Mouse (Mus musculus): ENCODE results near the gene Igf2bp2.

- TF ChIP-seq CTCF (IDR thresholded peaks at IDR 0.05; ENCODE audit: control insufficient read depth, insufficient read depth, low read length) (no peak), POLR2A (IDR thresholded peaks at IDR 0.05; ENCODE audit: borderline replicate concordance, control insufficient read depth, low read depth, low read length) (no peak)
These were observed 47.0 kb downstream of the Igf2bp2 start for GRCm38 (mm10) chr16:22116058-22116457.

Data from bone marrow, adult 2 months (tissue).